Comparison of ENCODE assay signal across 11 mouse cellular contexts in genomic region chr9:116803292-116803731, GRCm38 (mm10).
DNase-seq lines count a peak whose midpoint lies in the region; ATAC-seq lines count a peak whose summit lies in the region.
"Had no signal": no experiment of that assay in that cellular context is flagged by ENCODE, and none has a peak within 500 bp of the region (broad histone marks: within the 10 kb centered on the region; RNA-seq: fewer than 3 reads in every experiment).

No protein-coding gene starts in this region.

- peak; percentile 77 for ATAC-seq in frontal cortex, adult (ENCODE audit: low TSS enrichment)
- no peak for ATAC-seq in inflammation-experienced regulatory T-cells, adult 6 months

- no peak for DNase-seq in frontal cortex, postnatal 36 days (ENCODE audit: low spot score in 2 of 2)
- peak; percentile 14 to 57 for DNase-seq in left cerebral cortex, postnatal 25 days (ENCODE audit: low spot score in 2 of 2)
- DNase-seq in left cerebral cortex, adult 9 months (ENCODE audit: low spot score in 2 of 2), result no peak
- peak; percentile 23 for DNase-seq in right cerebral cortex, postnatal 14 days
- DNase-seq in right cerebral cortex, postnatal 25 days, result no peak
- DNase-seq: adrenal gland, adult 2 months; cerebellum, adult 2 months; embryo, embryonic 11 days; kidney, adult 18-20 months had no signal

- intact Hi-C loops in left cerebral cortex, postnatal 25 days (cut with DNase I), result no loop called here

Comparison
In these comparisons a context has a peak if more than half of its experiments do, and no peak if none do; other contexts are left out.
1. DNase-seq: peak in left cerebral cortex, postnatal 25 days (2 of 2) and right cerebral cortex, postnatal 14 days (single experiment); none in frontal cortex, postnatal 36 days (0 of 2), left cerebral cortex, adult 9 months (0 of 2) and right cerebral cortex, postnatal 25 days (single experiment).